Mouse (Mus musculus) G1E (cell line): ENCODE data around the gene Sbno2. TPM values are rescaled to one million over a fixed set of nuclear protein-coding genes. Genes with fewer than 3 reads are reported as not detected.

Experiments
- ATAC-seq: 2 replicates; pipeline ENCODE4 v1.8.0; 2016; ENCODE audit warnings: mild to moderate bottlenecking; ENCODE audit not compliant: insufficient number of reproducible peaks, poor library complexity, low FRiP score, severe bottlenecking; ENCODE audit errors: extremely low read depth
- DNase-seq: peaks from one replicate; pipeline ENCODE4 v3.0.0; 2012; ENCODE audit warnings: low spot score
- H3K27me3 ChIP-seq: 2 replicates; pipeline ENCODE4 v1.6.1; 2012; ENCODE audit warnings: mild to moderate bottlenecking, low read length, inconsistent platforms; ENCODE audit not compliant: insufficient read depth
- H3K36me3 ChIP-seq: replicated peaks from 2 replicates; pipeline ENCODE3; 2012; ENCODE audit warnings: mild to moderate bottlenecking, inconsistent platforms
- H3K4me1 ChIP-seq: 2 replicates; pipeline ENCODE4 v1.6.1; 2012; ENCODE audit warnings: low read depth, low read length, inconsistent platforms, mixed read lengths; ENCODE audit not compliant: insufficient read depth
- H3K4me3 ChIP-seq: 2 replicates; pipeline ENCODE4 v1.5.1; 2012; ENCODE audit warnings: low read depth, mild to moderate bottlenecking, inconsistent platforms, low read length, moderate library complexity, mixed read lengths
- H3K9me3 ChIP-seq: replicated peaks from 2 replicates; pipeline ENCODE4 v1.6.1; 2012; ENCODE audit warnings: inconsistent platforms
- CTCF ChIP-seq: IDR thresholded peaks from 2 replicates; pipeline ENCODE4 v1.5.1; 2012; ENCODE audit warnings: low read depth, low read length, inconsistent platforms, mixed read lengths
- GATA1 ChIP-seq: IDR thresholded peaks from 2 replicates; pipeline ENCODE4 v1.6.1; 2012; ENCODE audit warnings: borderline replicate concordance, low read length, inconsistent platforms, mixed read lengths
- GATA2 ChIP-seq: IDR thresholded peaks from 2 replicates; pipeline ENCODE4 v1.6.1; 2012; ENCODE audit warnings: low read depth, low read length, inconsistent platforms, borderline replicate concordance
- POLR2AphosphoS5 ChIP-seq: IDR thresholded peaks from 2 replicates; pipeline ENCODE4 v1.6.1; 2012; ENCODE audit warnings: low read depth, low read length, inconsistent platforms; ENCODE audit not compliant: insufficient replicate concordance
- TAL1 ChIP-seq: conservative IDR thresholded peaks from 2 replicates; pipeline ENCODE4 v1.6.1; 2012; ENCODE audit warnings: low read depth, low read length, inconsistent platforms, mixed read lengths
- polyA plus RNA-seq: library from polyadenylated mRNA; stranded (reverse); fragments of >175 nt; gene quantifications from 2 replicates; pipeline ENCODE4 v1.2.3, GENCODE M21; 2012
- total RNA-seq, 2 experiments: library from RNA; stranded (forward) in 1 of 2; stranded (reverse) in 1 of 2; fragments of 200-1000 nt in 1 of 2; fragments of >200 nt in 1 of 2; fragmentation: Nextera tagmentation in 1 of 2; gene quantifications; 2 replicates each; pipeline ENCODE4 v1.2.3; 2014 to 2017

The Sbno2 gene
- total and polyA plus RNA-seq, 3 experiments, result 18.1 to 37.4 (median 34.2) TPM

GRCm38 (mm10) chr10:80146568-80147011 is 41.2 kb upstream of the Sbno2 start:
- Histone ChIP-seq H3K4me1 (peaks cover 70% of the 10 kb centered on the region), H3K27me3 (no peaks in the 10 kb centered on the region), H3K36me3 (peaks cover 65% of the 10 kb centered on the region), H3K4me3 (peak overlapping the region; percentile 94; the same call in 1 of the 2 replicates), H3K9me3 (no peaks in the 10 kb centered on the region)
- TF ChIP-seq TAL1, result no peak
- TF ChIP-seq CTCF, result no peak
- TF ChIP-seq GATA2, result no peak
- TF ChIP-seq GATA1, result no peak
- no peak for TF ChIP-seq POLR2AphosphoS5
- ATAC-seq (no peak), DNase-seq (no peak)

- TF ChIP-seq POLR2AphosphoS5 (no peak), TAL1 (no peak), CTCF (no peak), GATA1 (no peak), GATA2 (no peak)
- peaks cover 70% of the 10 kb centered on the region for H3K4me1 ChIP-seq
- ATAC-seq, result no peak
- H3K4me3 ChIP-seq, result peak overlapping the region; percentile 58; the same call in 1 of the 2 replicates
- peaks cover 58% of the 10 kb centered on the region for H3K36me3 ChIP-seq
- DNase-seq, result no peak
- H3K27me3 ChIP-seq, result no peaks in the 10 kb centered on the region
- H3K9me3 ChIP-seq, result no peaks in the 10 kb centered on the region
These were observed 40.5 kb upstream of the Sbno2 start for GRCm38 (mm10) chr10:80145896-80146295.

GRCm38 (mm10) chr10:80144864-80145838 is 39.8 kb upstream of the Sbno2 start:
- TF ChIP-seq GATA2 (no peak), TAL1 (no peak), CTCF (peak; percentile 76), POLR2AphosphoS5 (no peak), GATA1 (no peak)
- DNase-seq (no peak), ATAC-seq (no peak)
- H3K4me3 ChIP-seq, result peak overlapping the region; percentile 58; the same call in 1 of the 2 replicates
- peaks cover 78% of the 10 kb centered on the region for H3K4me1 ChIP-seq
- no peaks in the 10 kb centered on the region for H3K27me3 ChIP-seq
- peaks cover 55% of the 10 kb centered on the region for H3K36me3 ChIP-seq
- no peaks in the 10 kb centered on the region for H3K9me3 ChIP-seq

GRCm38 (mm10) chr10:80144159-80144558 is 38.8 kb upstream of the Sbno2 start:
- Histone ChIP-seq H3K27me3 (no peaks in the 10 kb centered on the region), H3K4me3 (peak overlapping the region; percentile 50; the same call in 1 of the 2 replicates), H3K36me3 (peaks cover 49% of the 10 kb centered on the region), H3K4me1 (peaks cover 87% of the 10 kb centered on the region), H3K9me3 (no peaks in the 10 kb centered on the region)
- ATAC-seq, result no peak
- TF ChIP-seq CTCF, result no peak
- no peak for TF ChIP-seq GATA1
- TF ChIP-seq TAL1, result no peak
- no peak for TF ChIP-seq POLR2AphosphoS5
- TF ChIP-seq GATA2, result no peak
- DNase-seq, result no peak

- Histone ChIP-seq H3K4me1 (peaks cover 92% of the 10 kb centered on the region), H3K36me3 (peaks cover 49% of the 10 kb centered on the region), H3K27me3 (no peaks in the 10 kb centered on the region), H3K4me3 (peak overlapping the region; percentile 50; the same call in 1 of the 2 replicates), H3K9me3 (no peaks in the 10 kb centered on the region)
- TF ChIP-seq TAL1 (no peak), GATA2 (no peak), CTCF (no peak), POLR2AphosphoS5 (no peak), GATA1 (no peak)
- DNase-seq (no peak), ATAC-seq (no peak)
These were observed 38.3 kb upstream of the Sbno2 start for GRCm38 (mm10) chr10:80143664-80144063.

GRCm38 (mm10) chr10:80142530-80142925 is 37.2 kb upstream of the Sbno2 start:
- Histone ChIP-seq H3K27me3 (no peaks in the 10 kb centered on the region), H3K36me3 (peaks cover 51% of the 10 kb centered on the region), H3K9me3 (no peaks in the 10 kb centered on the region), H3K4me1 (peaks cover 95% of the 10 kb centered on the region), H3K4me3 (peak overlapping the region; percentile 92)
- DNase-seq (no peak), ATAC-seq (no peak)
- TF ChIP-seq CTCF (no peak), GATA1 (no peak), GATA2 (no peak), TAL1 (no peak), POLR2AphosphoS5 (no peak)
